Mouse (Mus musculus) stomach, postnatal 0 days (tissue): ENCODE data around the gene Efnb3.

Experiments used
- CTCF ChIP-seq: IDR thresholded peaks from 2 replicates; pipeline ENCODE4 v1.5.1; 2016; ENCODE audit warnings: antibody characterized with exemption, low read depth, mild to moderate bottlenecking, moderate library complexity
- EP300 ChIP-seq: optimal IDR thresholded peaks from 2 replicates; pipeline ENCODE3; 2016; ENCODE audit warnings: antibody characterized with exemption

DNA sequence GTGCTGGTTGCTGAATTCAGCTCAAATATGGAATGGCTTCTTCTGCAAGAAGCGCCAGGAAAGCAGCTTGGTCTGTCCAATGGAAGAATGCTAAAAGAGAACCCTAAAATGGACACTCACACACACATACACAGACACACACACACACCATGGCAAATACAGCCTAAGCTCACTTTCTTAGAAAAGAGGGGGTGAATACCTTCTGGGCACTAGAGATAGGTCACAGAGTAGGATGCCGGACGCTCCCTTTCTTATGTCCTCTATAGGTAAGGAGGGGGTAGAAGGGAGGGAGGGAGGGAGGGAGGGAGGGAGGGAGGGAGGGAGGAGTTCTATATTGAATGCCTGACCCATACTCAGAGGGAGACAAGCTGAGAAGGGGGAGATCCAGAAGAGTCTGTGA lies 48.5 kb upstream of the Efnb3 start:
- TF ChIP-seq CTCF, result no peak
- TF ChIP-seq EP300, result no peak
